Mouse (Mus musculus): Measurements from ENCODE around the gene Pptc7. TPM values are rescaled to one million over a fixed set of nuclear protein-coding genes. Genes with fewer than 3 reads are reported as not detected.
A peak's percentile ranks its signal among the peaks of the same experiment; 100 is the strongest.

Pptc7 gene
- polyA plus RNA-seq, 1 experiment from 2014 or later, result 7.1 TPM

- Histone ChIP-seq H3K36me3 (ENCODE audit: control insufficient read depth, insufficient read depth, low read length) (peaks cover 13% of the 10 kb centered on the region; the same call in 1 of the 2 replicates), H3K27ac (ENCODE audit: low read length) (no peak overlapping the region), H3K9ac (ENCODE audit: low read depth, low read length) (no peak overlapping the region), H3K4me3 (ENCODE audit: low read depth, low read length) (no peak overlapping the region), H3K4me1 (ENCODE audit: control insufficient read depth, insufficient read depth, low read length) (peaks cover 5% of the 10 kb centered on the region; the same call in 1 of the 2 replicates), H3K27me3 (ENCODE audit: control insufficient read depth, insufficient read depth, low read depth, low read length) (no peaks in the 10 kb centered on the region), H3K4me2 (ENCODE audit: low read length) (no peak overlapping the region), H3K9me3 (replicated peaks; ENCODE audit: control insufficient read depth, low read length, poor library complexity, severe bottlenecking) (no peaks in the 10 kb centered on the region)
- WGBS, result 69% methylated on average over 3 of the region's 3 CpGs
- no peak for ATAC-seq
Measured at GRCm38 (mm10) chr5:122245186-122245585, 39.0 kb upstream of the Pptc7 start.

GRCm38 (mm10) chr5:122246547-122247167, 37.5 kb upstream of the Pptc7 start:
- no peaks in the 10 kb centered on the region for H3K27me3 ChIP-seq (ENCODE audit: control insufficient read depth, insufficient read depth, low read depth, low read length)
- no peak for ATAC-seq
- 85% methylated on average over 10 of the region's 10 CpGs for WGBS
- H3K9ac ChIP-seq (ENCODE audit: low read depth, low read length), result no peak overlapping the region
- peaks cover 5% of the 10 kb centered on the region; the same call in 1 of the 2 replicates for H3K4me1 ChIP-seq (ENCODE audit: control insufficient read depth, insufficient read depth, low read length)
- H3K4me3 ChIP-seq (ENCODE audit: low read depth, low read length), result no peak overlapping the region
- H3K4me2 ChIP-seq (ENCODE audit: low read length), result no peak overlapping the region
- peaks cover 13% of the 10 kb centered on the region; the same call in 1 of the 2 replicates for H3K36me3 ChIP-seq (ENCODE audit: control insufficient read depth, insufficient read depth, low read length)
- no peak overlapping the region for H3K27ac ChIP-seq (ENCODE audit: low read length)
- no peaks in the 10 kb centered on the region for H3K9me3 ChIP-seq (replicated peaks; ENCODE audit: control insufficient read depth, low read length, poor library complexity, severe bottlenecking)

- Histone ChIP-seq H3K9me3 (replicated peaks; ENCODE audit: control insufficient read depth, low read length, poor library complexity, severe bottlenecking) (no peaks in the 10 kb centered on the region), H3K36me3 (ENCODE audit: control insufficient read depth, insufficient read depth, low read length) (peaks cover 13% of the 10 kb centered on the region; the same call in 1 of the 2 replicates), H3K27ac (ENCODE audit: low read length) (no peak overlapping the region), H3K4me1 (ENCODE audit: control insufficient read depth, insufficient read depth, low read length) (peaks cover 5% of the 10 kb centered on the region; the same call in 1 of the 2 replicates), H3K4me3 (ENCODE audit: low read depth, low read length) (no peak overlapping the region), H3K27me3 (ENCODE audit: control insufficient read depth, insufficient read depth, low read depth, low read length) (no peaks in the 10 kb centered on the region), H3K4me2 (ENCODE audit: low read length) (no peak overlapping the region), H3K9ac (ENCODE audit: low read depth, low read length) (no peak overlapping the region)
- 94% methylated on average over 11 of the region's 11 CpGs for WGBS
- ATAC-seq, result no peak
Measured at GRCm38 (mm10) chr5:122247529-122247928, 36.6 kb upstream of the Pptc7 start.

GRCm38 (mm10) chr5:122247934-122248333, 36.2 kb upstream of the Pptc7 start:
- no peak overlapping the region for H3K4me2 ChIP-seq (ENCODE audit: low read length)
- H3K27me3 ChIP-seq (ENCODE audit: control insufficient read depth, insufficient read depth, low read depth, low read length), result no peaks in the 10 kb centered on the region
- peaks cover 5% of the 10 kb centered on the region; the same call in 1 of the 2 replicates for H3K4me1 ChIP-seq (ENCODE audit: control insufficient read depth, insufficient read depth, low read length)
- peaks cover 16% of the 10 kb centered on the region; the same call in 1 of the 2 replicates for H3K36me3 ChIP-seq (ENCODE audit: control insufficient read depth, insufficient read depth, low read length)
- WGBS, result 93% methylated on average over 7 of the region's 7 CpGs
- H3K27ac ChIP-seq (ENCODE audit: low read length), result no peak overlapping the region
- no peak overlapping the region for H3K9ac ChIP-seq (ENCODE audit: low read depth, low read length)
- H3K9me3 ChIP-seq (replicated peaks; ENCODE audit: control insufficient read depth, low read length, poor library complexity, severe bottlenecking), result no peaks in the 10 kb centered on the region
- no peak overlapping the region for H3K4me3 ChIP-seq (ENCODE audit: low read depth, low read length)
- ATAC-seq, result no peak

GRCm38 (mm10) chr5:122249281-122249680, 34.9 kb upstream of the Pptc7 start:
- 86% methylated on average over 4 of the region's 4 CpGs for WGBS
- ATAC-seq, result no peak
- no peaks in the 10 kb centered on the region for H3K27me3 ChIP-seq (ENCODE audit: control insufficient read depth, insufficient read depth, low read depth, low read length)
- H3K36me3 ChIP-seq (ENCODE audit: control insufficient read depth, insufficient read depth, low read length), result peaks cover 19% of the 10 kb centered on the region
- H3K9me3 ChIP-seq (replicated peaks; ENCODE audit: control insufficient read depth, low read length, poor library complexity, severe bottlenecking), result no peaks in the 10 kb centered on the region
- no peak overlapping the region for H3K4me3 ChIP-seq (ENCODE audit: low read depth, low read length)
- H3K27ac ChIP-seq (ENCODE audit: low read length), result no peak overlapping the region
- no peaks in the 10 kb centered on the region for H3K4me1 ChIP-seq (ENCODE audit: control insufficient read depth, insufficient read depth, low read length)
- H3K4me2 ChIP-seq (ENCODE audit: low read length), result no peak overlapping the region
- H3K9ac ChIP-seq (ENCODE audit: low read depth, low read length), result no peak overlapping the region

GRCm38 (mm10) chr5:122251895-122252606, 32.1 kb upstream of the Pptc7 start:
- Histone ChIP-seq H3K27me3 (ENCODE audit: control insufficient read depth, insufficient read depth, low read depth, low read length) (no peaks in the 10 kb centered on the region), H3K9ac (ENCODE audit: low read depth, low read length) (no peak overlapping the region), H3K36me3 (ENCODE audit: control insufficient read depth, insufficient read depth, low read length) (peaks cover 34% of the 10 kb centered on the region), H3K4me1 (ENCODE audit: control insufficient read depth, insufficient read depth, low read length) (no peaks in the 10 kb centered on the region), H3K9me3 (replicated peaks; ENCODE audit: control insufficient read depth, low read length, poor library complexity, severe bottlenecking) (no peaks in the 10 kb centered on the region), H3K4me3 (ENCODE audit: low read depth, low read length) (no peak overlapping the region), H3K27ac (ENCODE audit: low read length) (no peak overlapping the region), H3K4me2 (ENCODE audit: low read length) (no peak overlapping the region)
- no peak for ATAC-seq
- WGBS, result 88% methylated on average over 17 of the region's 17 CpGs

- no peaks in the 10 kb centered on the region for H3K27me3 ChIP-seq (ENCODE audit: control insufficient read depth, insufficient read depth, low read depth, low read length)
- peaks cover 22% of the 10 kb centered on the region for H3K36me3 ChIP-seq (ENCODE audit: control insufficient read depth, insufficient read depth, low read length)
- no peaks in the 10 kb centered on the region for H3K9me3 ChIP-seq (replicated peaks; ENCODE audit: control insufficient read depth, low read length, poor library complexity, severe bottlenecking)
- no peak overlapping the region for H3K4me2 ChIP-seq (ENCODE audit: low read length)
- WGBS, result 89% methylated on average over 6 of the region's 6 CpGs
- no peak overlapping the region for H3K27ac ChIP-seq (ENCODE audit: low read length)
- no peak overlapping the region for H3K9ac ChIP-seq (ENCODE audit: low read depth, low read length)
- H3K4me1 ChIP-seq (ENCODE audit: control insufficient read depth, insufficient read depth, low read length), result peaks cover 11% of the 10 kb centered on the region
- ATAC-seq, result no peak
- H3K4me3 ChIP-seq (ENCODE audit: low read depth, low read length), result no peak overlapping the region
Measured at GRCm38 (mm10) chr5:122258027-122258741, 26.0 kb upstream of the Pptc7 start.

- no peak overlapping the region for H3K27ac ChIP-seq (ENCODE audit: low read length)
- 58% methylated on average over 7 of the region's 7 CpGs for WGBS
- H3K4me1 ChIP-seq (ENCODE audit: control insufficient read depth, insufficient read depth, low read length), result peaks cover 16% of the 10 kb centered on the region
- no peak for ATAC-seq
- H3K36me3 ChIP-seq (ENCODE audit: control insufficient read depth, insufficient read depth, low read length), result peaks cover 1% of the 10 kb centered on the region; the same call in 1 of the 2 replicates
- H3K9ac ChIP-seq (ENCODE audit: low read depth, low read length), result no peak overlapping the region
- 0 out of 2 replicates have a peak overlapping the region, but pooled peaks have one; percentile 17 for H3K4me2 ChIP-seq (ENCODE audit: low read length)
- H3K27me3 ChIP-seq (ENCODE audit: control insufficient read depth, insufficient read depth, low read depth, low read length), result no peaks in the 10 kb centered on the region
- no peak overlapping the region for H3K4me3 ChIP-seq (ENCODE audit: low read depth, low read length)
- no peaks in the 10 kb centered on the region for H3K9me3 ChIP-seq (replicated peaks; ENCODE audit: control insufficient read depth, low read length, poor library complexity, severe bottlenecking)
Measured at GRCm38 (mm10) chr5:122262104-122262503, 22.1 kb upstream of the Pptc7 start.
